Mouse (Mus musculus) midbrain, embryonic 16.5 days (tissue): ENCODE results near the gene Zfp3. TPM values are rescaled to one million over a fixed set of nuclear protein-coding genes. Genes with fewer than 3 reads are reported as not detected.
"Not testable (repeated sequence)": the region's sequence is repeated elsewhere in the genome, so short reads cannot be mapped to it uniquely, and the experiment has no call there.

Experiments
- ATAC-seq: fragments of 200-750 bp; cut with Nextera tagmentation; 2 replicates; pipeline ENCODE4 v1.8.0; 2017; ENCODE audit warnings: moderate TSS enrichment
- H3K27ac ChIP-seq: fragments of 300-500 bp; sonication (generic); 2 replicates; pipeline ENCODE4 v1.5.1; 2014; ENCODE audit warnings: mild to moderate bottlenecking, low read length, mixed read lengths
- H3K27me3 ChIP-seq: fragments of 300-500 bp; sonication (generic); 2 replicates; pipeline ENCODE4 v1.6.1; 2014; ENCODE audit warnings: low read depth, low read length, mixed read lengths; ENCODE audit not compliant: control insufficient read depth, insufficient read depth
- H3K36me3 ChIP-seq: fragments of 300-500 bp; sonication (generic); 2 replicates; pipeline ENCODE4 v1.6.1; 2014; ENCODE audit warnings: mild to moderate bottlenecking, low read length, moderate library complexity, mixed read lengths; ENCODE audit not compliant: control insufficient read depth, insufficient read depth
- H3K4me1 ChIP-seq: fragments of 300-500 bp; sonication (generic); 2 replicates; pipeline ENCODE4 v1.6.1; 2014; ENCODE audit warnings: mild to moderate bottlenecking, low read length, mixed read lengths; ENCODE audit not compliant: control insufficient read depth, insufficient read depth
- H3K4me2 ChIP-seq: fragments of 300-500 bp; sonication (generic); 2 replicates; pipeline ENCODE4 v1.6.1; 2014; ENCODE audit warnings: mild to moderate bottlenecking, low read length, mixed read lengths
- H3K4me3 ChIP-seq: fragments of 300-500 bp; sonication (generic); 2 replicates; pipeline ENCODE4 v1.5.1; 2014; ENCODE audit warnings: low read depth, mild to moderate bottlenecking, low read length, moderate library complexity, mixed read lengths
- H3K9ac ChIP-seq: fragments of 300-500 bp; sonication (generic); 2 replicates; pipeline ENCODE4 v1.6.1; 2014; ENCODE audit warnings: low read depth, low read length, mixed read lengths
- H3K9me3 ChIP-seq: fragments of 300-500 bp; sonication (generic); replicated peaks from 2 replicates; pipeline ENCODE4 v1.6.1; 2014; ENCODE audit warnings: mild to moderate bottlenecking, low read length, mixed read lengths; ENCODE audit not compliant: control insufficient read depth, poor library complexity, severe bottlenecking
- WGBS: fragments of 180-500 bp; shearing (Covaris S2); extraction: QIAGEN DNeasy Blood & Tissue Kit; methylation state at CpG from one replicate; pipeline ENCODE4 v1.1.7; 2014; 5-methylcytosine and 5-hydroxymethylcytosine counted together
- polyA plus RNA-seq: library from polyadenylated mRNA; unstranded; fragments of >200 nt; fragmentation: Nextera tagmentation; extraction: Ambion mirVana; gene quantifications from 2 replicates; pipeline ENCODE4 v1.2.1, GENCODE M21; 2015

Zfp3 gene
- polyA plus RNA-seq, 1 experiment from 2014 or later, result 14.6 TPM

- no peaks in the 10 kb centered on the region for H3K4me1 ChIP-seq
- no peak overlapping the region for H3K4me2 ChIP-seq
- H3K36me3 ChIP-seq, result no peaks in the 10 kb centered on the region
- H3K9ac ChIP-seq, result no peak overlapping the region
- ATAC-seq, result no peak
- no peaks in the 10 kb centered on the region for H3K9me3 ChIP-seq
- H3K27ac ChIP-seq, result no peak overlapping the region
- no peak overlapping the region for H3K4me3 ChIP-seq
- H3K27me3 ChIP-seq, result no peaks in the 10 kb centered on the region
- WGBS, result 89% methylated on average over 10 of the region's 10 CpGs
Observed at GRCm38 (mm10) chr11:70753146-70753545, 10.9 kb upstream of the Zfp3 start.

- Histone ChIP-seq H3K4me1 (no peaks in the 10 kb centered on the region), H3K4me2 (no peak overlapping the region), H3K27me3 (no peaks in the 10 kb centered on the region), H3K4me3 (no peak overlapping the region), H3K36me3 (no peaks in the 10 kb centered on the region), H3K9ac (no peak overlapping the region), H3K27ac (no peak overlapping the region), H3K9me3 (no peaks in the 10 kb centered on the region)
- 54% methylated on average over 4 of the region's 4 CpGs for WGBS
- ATAC-seq, result no peak
Observed at GRCm38 (mm10) chr11:70754476-70754875, 9.5 kb upstream of the Zfp3 start.

DNA sequence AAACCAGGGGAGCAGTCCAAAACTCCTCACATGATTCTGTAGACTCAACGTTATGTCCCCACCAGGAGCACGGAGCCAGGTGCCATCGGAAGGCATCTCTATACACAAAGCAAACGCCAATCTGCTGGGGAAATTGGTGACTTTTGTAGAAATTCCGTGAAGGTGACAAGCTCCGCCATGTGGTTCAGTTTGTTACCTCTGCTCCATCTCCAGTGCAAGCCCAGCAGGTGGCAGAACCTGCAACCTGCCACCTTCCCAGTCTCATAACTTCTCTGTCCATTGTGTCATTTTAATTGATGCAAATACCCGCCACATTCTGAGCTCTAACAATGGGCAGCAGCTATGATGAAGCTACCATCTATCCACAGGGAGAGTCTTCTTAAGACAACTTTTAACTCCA is 9.1 kb upstream of the Zfp3 start:
- Histone ChIP-seq H3K9me3 (no peaks in the 10 kb centered on the region), H3K9ac (no peak overlapping the region), H3K4me2 (no peak overlapping the region), H3K27me3 (no peaks in the 10 kb centered on the region), H3K4me1 (no peaks in the 10 kb centered on the region), H3K36me3 (no peaks in the 10 kb centered on the region), H3K27ac (no peak overlapping the region), H3K4me3 (no peak overlapping the region)
- WGBS, result 64% methylated on average over 7 of the region's 7 CpGs
- no peak for ATAC-seq

DNA sequence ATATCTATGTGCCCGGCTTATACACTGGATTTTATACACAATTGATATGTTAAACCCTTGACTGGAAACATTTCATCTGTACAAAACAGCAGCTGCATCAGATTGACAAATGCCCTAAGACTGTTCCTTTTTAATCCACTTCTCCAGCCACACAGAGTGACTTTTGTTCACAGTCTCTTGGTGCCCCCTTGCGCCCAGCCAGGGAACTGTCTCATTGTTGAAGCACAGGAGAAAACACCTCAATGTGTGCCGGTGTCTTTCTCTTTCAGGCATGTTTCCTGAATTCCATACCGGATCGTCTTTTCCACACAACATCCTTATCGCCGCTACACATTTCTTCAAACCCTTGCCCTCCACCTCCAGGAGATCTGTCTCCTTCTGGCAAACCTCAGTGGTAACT is 8.4 kb upstream of the Zfp3 start:
- WGBS, result 7% methylated on average over 7 of the region's 7 CpGs
- peak overlapping the region; percentile 18; the same call in 1 of the 2 replicates for H3K4me2 ChIP-seq
- H3K27me3 ChIP-seq, result no peaks in the 10 kb centered on the region
- peak overlapping the region; percentile 33; the same call in 1 of the 2 replicates for H3K9ac ChIP-seq
- ATAC-seq, result peak; percentile 77
- no peak overlapping the region for H3K4me3 ChIP-seq
- H3K4me1 ChIP-seq, result no peaks in the 10 kb centered on the region
- no peak overlapping the region for H3K27ac ChIP-seq
- no peaks in the 10 kb centered on the region for H3K9me3 ChIP-seq
- no peaks in the 10 kb centered on the region for H3K36me3 ChIP-seq

DNA sequence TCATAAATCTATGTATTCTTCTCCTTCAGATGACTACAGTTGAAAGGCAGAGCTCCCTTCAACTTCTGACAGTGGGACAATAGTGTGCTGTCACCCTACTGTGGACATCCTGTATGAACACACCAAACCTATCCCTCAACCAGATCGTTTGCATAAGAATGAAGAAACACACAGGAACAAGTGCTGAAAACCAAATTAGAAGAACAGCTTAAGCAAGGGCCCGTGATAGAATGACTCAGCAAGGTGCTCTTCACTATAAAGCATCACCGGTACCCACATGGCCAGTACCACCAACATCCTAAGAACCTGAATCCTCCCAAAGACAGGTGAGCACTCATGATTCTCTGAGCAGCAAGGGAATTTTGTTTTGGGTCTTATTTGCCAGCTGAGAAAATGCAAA is 3.6 kb upstream of the Zfp3 start:
- not testable (repeated sequence) for H3K27me3 ChIP-seq, ATAC-seq, H3K9me3 ChIP-seq, H3K4me1 ChIP-seq, H3K4me2 ChIP-seq, H3K27ac ChIP-seq, H3K36me3 ChIP-seq, H3K4me3 ChIP-seq, H3K9ac ChIP-seq
- WGBS, result 65% methylated on average over 3 of the region's 3 CpGs

DNA sequence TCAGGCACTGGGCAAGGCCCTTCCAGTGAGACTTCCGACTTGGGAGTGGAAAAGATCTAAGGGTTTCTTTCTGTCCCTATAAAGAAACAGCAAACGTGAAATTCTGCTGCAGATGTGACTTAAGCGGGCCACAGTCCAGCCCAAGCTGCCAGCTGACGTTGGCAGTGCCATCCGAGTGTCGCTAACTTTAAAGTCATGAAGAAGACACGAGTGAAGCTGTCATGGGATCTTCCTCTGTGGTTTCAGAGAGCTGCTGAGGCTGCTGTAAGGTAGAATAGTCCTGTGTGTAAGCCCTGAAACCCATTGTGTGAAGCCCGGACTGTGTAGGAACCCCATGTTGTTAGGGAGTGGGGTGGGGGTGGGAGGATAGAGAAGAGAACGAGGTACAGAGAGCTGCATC is 1.4 kb upstream of the Zfp3 start:
- Histone ChIP-seq H3K9me3 (no peaks in the 10 kb centered on the region), H3K27me3 (no peaks in the 10 kb centered on the region), H3K36me3 (peaks cover 3% of the 10 kb centered on the region; the same call in 1 of the 2 replicates), H3K4me3 (no peak overlapping the region), H3K4me1 (peaks cover 11% of the 10 kb centered on the region), H3K9ac (no peak overlapping the region), H3K4me2 (no peak overlapping the region), H3K27ac (no peak overlapping the region)
- WGBS, result 89% methylated on average over 9 of the region's 9 CpGs
- ATAC-seq, result no peak

DNA sequence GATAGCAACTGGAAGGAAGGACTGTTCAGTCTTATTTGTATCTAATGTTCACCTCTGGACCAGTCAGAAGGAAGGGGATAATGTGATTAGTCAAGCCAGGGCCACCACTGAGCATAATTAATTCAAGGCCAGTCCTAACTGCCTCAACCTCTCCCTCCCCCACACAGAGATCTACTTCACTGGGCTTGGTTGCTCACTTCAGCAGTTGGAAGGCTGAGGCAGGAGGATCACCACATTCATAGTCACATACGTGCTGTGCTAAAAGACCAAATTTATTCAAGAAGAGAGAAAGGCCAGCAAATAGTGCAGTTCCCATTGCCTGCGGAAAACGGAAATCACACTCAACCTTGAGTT is 450 bp upstream of the Zfp3 start:
- Histone ChIP-seq H3K4me3 (peak overlapping the region; percentile 76), H3K36me3 (peaks cover 8% of the 10 kb centered on the region; the same call in 1 of the 2 replicates), H3K27me3 (no peaks in the 10 kb centered on the region), H3K4me1 (peaks cover 11% of the 10 kb centered on the region), H3K9ac (peak overlapping the region; percentile 84), H3K4me2 (peak overlapping the region; percentile 89), H3K9me3 (no peaks in the 10 kb centered on the region), H3K27ac (peak overlapping the region; percentile 79)
- WGBS, result 24% methylated on average over 3 of the region's 3 CpGs
- ATAC-seq, result peak; percentile 34; the same call in 1 of the 2 replicates

DNA sequence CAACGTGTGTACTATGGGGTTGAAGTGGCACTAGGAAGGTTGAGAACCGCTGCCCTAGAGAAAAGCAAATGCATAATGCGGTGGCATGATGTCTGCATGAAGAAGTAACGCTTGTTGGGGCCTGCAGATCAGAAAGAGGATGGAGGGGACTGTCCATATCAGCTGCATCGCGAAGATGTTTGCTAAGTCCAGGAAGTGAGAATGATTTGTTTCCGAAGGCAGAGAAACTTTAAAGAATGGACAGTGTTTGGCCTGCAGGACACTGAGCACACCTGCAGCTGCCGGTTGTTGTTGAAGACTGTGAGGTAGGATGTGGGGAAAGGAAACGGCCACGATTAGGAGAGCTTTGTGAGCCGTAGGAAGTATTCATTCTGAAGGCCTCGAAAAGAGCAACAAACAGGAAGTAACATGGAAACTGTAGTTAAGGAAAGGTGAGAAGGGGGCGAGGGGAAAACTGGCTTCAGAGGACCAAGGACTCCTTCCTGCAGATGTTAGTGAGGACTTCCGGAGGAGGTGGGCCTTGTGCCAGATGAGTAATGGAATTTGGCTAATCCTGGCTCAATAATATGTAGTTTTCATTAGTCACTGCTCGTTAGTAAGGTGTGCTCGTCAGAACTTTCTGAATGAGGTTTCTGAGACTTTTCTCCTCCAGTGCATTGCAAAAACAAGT is 1.9 kb downstream of the Zfp3 start:
- Histone ChIP-seq H3K27me3 (no peaks in the 10 kb centered on the region), H3K27ac (no peak overlapping the region), H3K9ac (no peak overlapping the region), H3K36me3 (peaks cover 9% of the 10 kb centered on the region; the same call in 1 of the 2 replicates), H3K4me2 (no peak overlapping the region), H3K9me3 (no peaks in the 10 kb centered on the region), H3K4me1 (peaks cover 11% of the 10 kb centered on the region), H3K4me3 (no peak overlapping the region)
- 86% methylated on average over 16 of the region's 16 CpGs for WGBS
- no peak for ATAC-seq

GRCm38 (mm10) chr11:70770804-70771203 is 6.8 kb downstream of the Zfp3 start:
- Histone ChIP-seq H3K9ac (no peak overlapping the region), H3K36me3 (peaks cover 31% of the 10 kb centered on the region), H3K4me3 (no peak overlapping the region), H3K27me3 (no peaks in the 10 kb centered on the region), H3K9me3 (no peaks in the 10 kb centered on the region), H3K27ac (no peak overlapping the region), H3K4me2 (no peak overlapping the region), H3K4me1 (no peaks in the 10 kb centered on the region)
- 90% methylated on average over 3 of the region's 3 CpGs for WGBS
- no peak for ATAC-seq
